Mouse (Mus musculus): Measurements from ENCODE around the gene Bcl6b. TPM values are rescaled to one million over a fixed set of nuclear protein-coding genes. Genes with fewer than 3 reads are reported as not detected.

Gene Bcl6b
- polyA plus RNA-seq, 1 experiment from 2014 or later: 7.5 TPM

DNA sequence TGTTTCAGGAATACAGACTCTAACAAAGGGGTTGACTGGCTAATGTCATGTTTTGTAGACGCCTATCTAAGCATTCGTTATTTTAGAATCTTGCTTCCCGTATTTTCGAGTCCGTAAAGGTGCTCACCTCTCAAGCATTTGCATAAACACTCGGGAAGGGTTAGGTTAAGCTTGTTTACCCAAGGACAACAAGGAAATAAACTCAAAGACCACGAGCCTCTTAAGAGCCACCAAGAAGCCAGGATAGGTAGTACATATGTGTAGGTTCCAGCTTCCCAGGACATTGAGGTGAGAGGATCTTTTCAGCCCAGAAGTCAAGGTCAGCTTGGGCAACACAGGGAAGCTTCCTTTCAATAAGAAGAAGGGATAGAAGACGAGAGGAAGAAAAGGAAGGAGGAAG is 30.5 kb downstream of the Bcl6b start:
- no peak for DNase-seq (ENCODE audit: low spot score)
- 85% methylated on average over 8 of the region's 8 CpGs for WGBS
- no peak overlapping the region for H3K4me3 ChIP-seq

DNA sequence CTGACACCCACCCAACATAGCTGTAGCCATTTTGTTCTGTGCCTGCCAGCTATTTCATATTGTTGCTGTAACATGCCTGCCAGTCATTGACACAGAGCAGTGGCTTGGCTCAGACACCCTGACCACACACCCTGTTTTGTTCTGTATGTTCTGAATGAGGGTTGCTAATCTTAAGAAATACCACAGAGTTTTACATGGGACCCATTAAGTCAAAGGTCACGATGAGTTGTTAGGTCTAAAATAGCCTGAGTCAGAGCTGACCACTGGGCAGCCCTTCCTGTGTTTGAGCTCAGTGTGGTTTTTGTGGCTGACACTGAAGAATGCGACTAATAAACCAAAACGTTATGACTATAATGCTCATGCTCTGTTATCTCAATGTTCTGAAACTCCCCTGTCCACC is 31.3 kb downstream of the Bcl6b start:
- H3K27me3 ChIP-seq (ENCODE audit: low read depth, poor library complexity, severe bottlenecking): no peaks in the 10 kb centered on the region
- no peaks in the 10 kb centered on the region for H3K9me3 ChIP-seq (replicated peaks)
- DNase-seq (ENCODE audit: low spot score): no peak
- H3K27ac ChIP-seq: no peak overlapping the region
- H3K4me1 ChIP-seq: peaks cover 6% of the 10 kb centered on the region; the same call in 1 of the 2 replicates
- H3K4me3 ChIP-seq: no peak overlapping the region
- 91% methylated on average over 3 of the region's 3 CpGs for WGBS
- H3K36me3 ChIP-seq: no peaks in the 10 kb centered on the region

More for the DNA sequence above, 30.5 kb downstream of the Bcl6b start:
- H3K36me3 ChIP-seq: no peaks in the 10 kb centered on the region
- no peak overlapping the region for H3K27ac ChIP-seq
- no peaks in the 10 kb centered on the region for H3K27me3 ChIP-seq (ENCODE audit: low read depth, poor library complexity, severe bottlenecking)
- peaks cover 6% of the 10 kb centered on the region; the same call in 1 of the 2 replicates for H3K4me1 ChIP-seq
- no peaks in the 10 kb centered on the region for H3K9me3 ChIP-seq (replicated peaks)

DNA sequence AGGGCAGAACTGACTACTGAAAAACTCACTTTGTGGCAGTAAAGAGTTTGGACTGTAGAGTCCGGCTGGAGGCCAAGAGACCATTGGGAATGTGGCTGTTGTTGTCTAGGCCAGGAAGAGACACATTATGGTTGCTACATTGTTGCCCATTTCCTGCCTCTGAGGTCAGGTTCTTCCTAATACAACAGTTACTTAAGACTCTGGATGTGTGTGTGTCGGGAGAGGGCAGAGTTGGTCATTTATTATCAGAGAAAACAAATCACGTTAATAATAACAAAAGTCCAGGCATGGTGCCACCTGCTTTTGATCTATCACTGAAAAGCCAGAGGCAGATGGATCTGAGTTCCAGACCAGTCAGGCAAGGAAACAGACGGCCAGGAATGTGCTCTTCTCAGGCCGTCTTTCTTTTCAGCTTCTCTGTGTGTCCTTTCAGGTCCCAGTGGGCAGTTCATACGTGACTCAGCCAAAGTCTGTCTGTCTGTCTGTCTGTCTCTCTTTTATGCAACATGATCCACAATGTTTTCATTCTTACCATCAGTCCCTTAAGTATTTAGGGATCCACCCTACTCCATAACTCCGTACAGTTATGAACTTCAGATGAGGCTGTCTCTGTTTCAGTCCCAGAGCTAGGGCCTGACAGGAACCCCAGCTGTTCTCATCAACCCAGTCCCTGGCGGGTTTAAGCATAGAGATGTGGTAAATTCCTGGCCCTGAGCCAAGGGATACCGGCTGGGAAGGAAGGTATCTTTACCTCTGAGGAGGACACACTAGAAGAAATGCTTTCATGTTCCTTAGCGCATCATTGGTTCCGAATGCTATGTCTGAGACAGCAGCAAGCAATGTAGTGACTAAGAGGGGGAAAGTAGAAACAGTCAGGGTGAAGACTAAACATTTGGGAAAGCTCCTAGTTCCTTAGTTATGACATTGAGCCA is 36.0 kb downstream of the Bcl6b start:
- no peaks in the 10 kb centered on the region for H3K36me3 ChIP-seq
- no peaks in the 10 kb centered on the region for H3K27me3 ChIP-seq (ENCODE audit: low read depth, poor library complexity, severe bottlenecking)
- H3K9me3 ChIP-seq (replicated peaks): no peaks in the 10 kb centered on the region
- H3K4me1 ChIP-seq: no peaks in the 10 kb centered on the region; the same call in none of the 2 replicates
- 66% methylated on average over 11 of the region's 11 CpGs for WGBS
- H3K4me3 ChIP-seq: no peak overlapping the region
- no peak for DNase-seq (ENCODE audit: low spot score)
- H3K27ac ChIP-seq: no peak overlapping the region

DNA sequence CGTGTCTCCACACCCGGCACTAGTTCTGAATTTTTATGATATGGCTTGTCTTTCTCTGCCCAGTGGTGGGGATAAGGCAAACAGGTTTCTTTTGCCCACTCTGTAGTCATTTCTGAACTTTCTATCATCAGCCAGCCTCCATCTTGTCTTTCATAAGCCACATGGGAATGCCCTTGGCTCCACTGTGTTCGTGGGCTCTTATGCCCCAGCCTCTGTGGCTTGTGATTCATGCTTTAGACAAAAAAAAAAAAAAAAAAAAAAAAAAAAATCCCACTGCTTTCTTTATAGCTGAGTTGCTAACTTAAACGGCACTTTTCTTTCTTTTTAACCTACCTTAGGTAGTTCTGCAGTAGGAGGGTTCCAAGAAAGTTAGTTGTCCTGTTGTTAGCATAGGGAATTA is 37.4 kb downstream of the Bcl6b start:
- WGBS: 82% methylated on average over 4 of the region's 4 CpGs
- H3K4me1 ChIP-seq: no peaks in the 10 kb centered on the region; the same call in none of the 2 replicates
- H3K9me3 ChIP-seq (replicated peaks): no peaks in the 10 kb centered on the region
- H3K27me3 ChIP-seq (ENCODE audit: low read depth, poor library complexity, severe bottlenecking): no peaks in the 10 kb centered on the region
- no peak overlapping the region for H3K4me3 ChIP-seq
- H3K36me3 ChIP-seq: no peaks in the 10 kb centered on the region
- H3K27ac ChIP-seq: no peak overlapping the region
- no peak for DNase-seq (ENCODE audit: low spot score)

DNA sequence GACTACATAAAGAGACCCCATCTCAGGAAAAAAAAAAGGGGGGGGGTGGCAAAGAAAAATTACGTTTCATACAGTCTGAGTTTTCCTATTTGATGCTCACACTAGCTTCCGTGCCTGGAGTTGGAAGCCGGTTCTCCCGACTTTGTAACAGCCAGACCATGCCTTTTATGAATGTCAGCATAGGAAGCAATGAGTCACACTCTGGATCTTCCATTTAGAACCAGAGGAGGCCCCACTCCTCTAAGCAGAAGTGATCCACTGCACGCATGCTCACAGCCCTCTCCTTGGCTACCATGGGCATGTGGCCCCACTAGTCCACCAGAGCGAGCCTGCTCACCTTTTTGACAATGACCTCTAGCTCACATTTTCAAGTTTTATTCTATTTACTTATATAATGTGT is 38.4 kb downstream of the Bcl6b start:
- H3K27me3 ChIP-seq (ENCODE audit: low read depth, poor library complexity, severe bottlenecking): no peaks in the 10 kb centered on the region
- no peaks in the 10 kb centered on the region; the same call in none of the 2 replicates for H3K4me1 ChIP-seq
- H3K4me3 ChIP-seq: no peak overlapping the region
- H3K27ac ChIP-seq: no peak overlapping the region
- H3K9me3 ChIP-seq (replicated peaks): no peaks in the 10 kb centered on the region
- WGBS: 90% methylated on average over 6 of the region's 6 CpGs
- H3K36me3 ChIP-seq: no peaks in the 10 kb centered on the region
- no peak for DNase-seq (ENCODE audit: low spot score)

DNA sequence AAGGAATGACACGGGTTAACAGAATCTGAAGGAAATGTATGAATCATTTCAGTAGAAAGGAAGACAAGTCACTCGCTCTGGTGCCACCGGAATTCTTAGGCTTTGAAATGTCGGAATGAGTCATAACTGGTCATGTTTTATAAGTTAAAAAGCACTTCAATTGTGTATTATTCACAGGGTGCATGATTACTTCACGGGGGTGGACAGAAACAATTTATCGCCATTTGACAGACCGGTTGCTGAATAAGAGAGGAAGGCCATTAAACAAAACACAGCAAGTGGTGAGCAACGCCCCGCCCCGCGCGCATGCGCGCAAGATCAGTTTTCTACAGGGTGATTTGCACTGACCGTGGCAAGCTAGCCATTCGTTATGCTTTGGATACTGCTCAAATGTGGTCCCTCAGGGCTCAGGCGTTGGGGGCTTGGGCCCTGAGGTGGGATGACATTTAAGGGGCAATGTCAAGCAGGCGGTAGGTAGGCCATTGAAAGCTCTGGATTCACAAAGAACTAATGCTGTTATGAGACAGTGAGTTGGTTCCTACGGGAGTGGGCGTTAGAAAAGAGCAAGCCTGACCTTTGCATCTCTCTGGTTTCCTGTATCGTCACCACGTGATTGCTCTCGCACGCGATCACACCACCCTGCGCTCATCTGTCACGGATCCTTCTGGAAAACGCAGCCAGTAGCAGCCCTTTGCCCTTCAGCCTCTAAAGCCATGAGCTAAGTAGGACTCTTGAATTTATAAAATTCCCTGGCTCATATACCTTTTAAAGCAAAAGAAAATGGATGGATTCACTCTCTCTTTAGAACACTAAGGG is 40.1 kb downstream of the Bcl6b start:
- Histone ChIP-seq H3K9me3 (replicated peaks) (no peaks in the 10 kb centered on the region), H3K4me3 (no peak overlapping the region), H3K4me1 (no peaks in the 10 kb centered on the region; the same call in none of the 2 replicates), H3K27me3 (ENCODE audit: low read depth, poor library complexity, severe bottlenecking) (no peaks in the 10 kb centered on the region), H3K27ac (no peak overlapping the region), H3K36me3 (no peaks in the 10 kb centered on the region)
- 87% methylated on average over 28 of the region's 28 CpGs for WGBS
- no peak for DNase-seq (ENCODE audit: low spot score)

DNA sequence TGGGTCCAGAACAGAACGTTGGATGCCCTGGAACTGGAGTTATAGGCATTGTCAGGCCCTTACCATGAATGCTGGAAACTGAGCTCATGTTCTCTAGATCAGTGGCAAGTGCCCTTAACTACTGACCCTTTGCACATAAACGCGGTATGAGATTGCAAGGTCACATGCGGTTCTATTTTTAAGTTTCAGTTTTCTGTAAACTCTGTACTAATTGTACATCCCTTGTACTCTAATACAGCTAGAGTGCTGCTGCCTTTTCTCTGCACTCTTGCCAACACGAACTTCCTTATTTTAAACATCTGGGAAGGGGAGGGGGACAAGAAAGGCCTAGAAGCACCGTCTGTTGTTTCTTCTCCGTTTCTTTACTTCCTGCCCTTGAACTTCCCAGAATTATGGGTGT is 44.5 kb downstream of the Bcl6b start:
- H3K9me3 ChIP-seq (replicated peaks): no peaks in the 10 kb centered on the region
- no peak for DNase-seq (ENCODE audit: low spot score)
- WGBS: 86% methylated on average over 7 of the region's 7 CpGs

DNA sequence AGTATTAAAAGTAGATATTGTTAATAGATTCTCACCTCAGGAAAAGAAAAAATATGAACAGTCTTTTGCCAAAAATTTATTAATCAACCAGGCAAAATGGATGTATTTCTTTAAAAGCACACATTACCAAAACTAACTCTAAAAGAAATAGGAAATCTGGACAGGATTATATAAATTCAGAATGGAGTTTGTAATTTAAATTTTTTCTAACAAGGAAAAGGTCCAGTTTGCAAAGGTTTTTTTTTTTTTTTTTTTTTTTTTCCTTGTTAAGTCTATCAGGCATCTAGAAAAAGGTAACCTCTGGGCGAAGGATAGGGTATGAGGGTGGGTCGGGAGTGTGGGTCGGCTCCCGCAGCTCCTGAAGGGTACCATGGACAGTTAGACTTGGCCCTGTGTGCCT is 49.1 kb downstream of the Bcl6b start:
- Histone ChIP-seq H3K36me3 (no peaks in the 10 kb centered on the region), H3K27ac (no peak overlapping the region), H3K4me3 (no peak overlapping the region), H3K27me3 (ENCODE audit: low read depth, poor library complexity, severe bottlenecking) (no peaks in the 10 kb centered on the region), H3K4me1 (no peaks in the 10 kb centered on the region), H3K9me3 (replicated peaks) (no peaks in the 10 kb centered on the region)
- whole genome bisulfite sequencing: 91% methylated on average over 4 of the region's 4 CpGs
- DNase-seq (ENCODE audit: low spot score): no peak

More for the DNA sequence above, 44.5 kb downstream of the Bcl6b start:
- no peaks in the 10 kb centered on the region for H3K36me3 ChIP-seq
- no peaks in the 10 kb centered on the region for H3K27me3 ChIP-seq (ENCODE audit: low read depth, poor library complexity, severe bottlenecking)
- no peak overlapping the region for H3K4me3 ChIP-seq
- no peaks in the 10 kb centered on the region for H3K4me1 ChIP-seq
- no peak overlapping the region for H3K27ac ChIP-seq

DNA sequence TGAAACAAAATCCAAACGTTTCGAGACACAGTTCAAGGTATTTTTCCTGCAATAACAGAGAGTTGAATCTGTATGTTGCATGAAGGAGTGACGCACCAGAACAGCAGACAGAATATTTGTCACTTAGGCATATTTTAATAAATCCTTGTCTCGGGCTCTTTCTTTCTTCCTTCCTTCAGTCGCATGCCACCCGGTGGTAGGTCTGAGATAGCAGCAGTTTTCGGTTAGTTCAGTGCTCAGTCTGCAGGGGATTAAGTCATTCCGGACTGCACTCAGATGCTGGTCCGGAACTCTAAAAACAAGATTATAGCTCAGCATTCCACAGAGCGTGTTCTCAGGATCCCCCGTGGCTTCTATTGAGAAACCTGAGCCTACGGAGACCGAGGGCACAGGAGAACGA is 50.2 kb downstream of the Bcl6b start:
- no peaks in the 10 kb centered on the region for H3K9me3 ChIP-seq (replicated peaks)
- no peaks in the 10 kb centered on the region for H3K36me3 ChIP-seq
- H3K4me3 ChIP-seq: no peak overlapping the region
- H3K4me1 ChIP-seq: no peaks in the 10 kb centered on the region
- 50% methylated on average over 14 of the region's 14 CpGs for WGBS
- H3K27me3 ChIP-seq (ENCODE audit: low read depth, poor library complexity, severe bottlenecking): no peaks in the 10 kb centered on the region
- no peak overlapping the region for H3K27ac ChIP-seq
- DNase-seq (ENCODE audit: low spot score): no peak

DNA sequence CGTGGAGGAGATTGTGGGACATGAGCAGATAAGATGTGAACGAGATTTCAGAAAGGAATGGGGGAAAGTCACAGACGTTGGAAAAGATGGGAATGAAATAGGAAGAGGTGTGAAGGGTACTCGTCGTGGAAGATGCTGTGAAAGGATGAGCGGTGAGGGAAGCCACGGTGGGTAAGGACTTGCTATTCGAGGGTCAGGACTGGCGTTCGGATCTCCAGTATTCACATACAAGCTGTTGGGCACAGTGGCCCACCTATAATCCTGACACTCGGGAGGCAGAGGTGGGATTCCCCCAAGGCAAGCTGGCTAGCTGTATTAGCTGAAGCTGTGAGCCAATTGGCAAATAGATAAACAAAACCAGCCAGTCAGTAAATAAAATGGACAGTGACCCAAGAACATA is 50.8 kb downstream of the Bcl6b start:
- WGBS: 79% methylated on average over 11 of the region's 11 CpGs
- H3K9me3 ChIP-seq (replicated peaks): no peaks in the 10 kb centered on the region
- no peak overlapping the region for H3K27ac ChIP-seq
- no peaks in the 10 kb centered on the region for H3K4me1 ChIP-seq
- no peaks in the 10 kb centered on the region for H3K36me3 ChIP-seq
- H3K4me3 ChIP-seq: no peak overlapping the region
- no peak for DNase-seq (ENCODE audit: low spot score)
- H3K27me3 ChIP-seq (ENCODE audit: low read depth, poor library complexity, severe bottlenecking): no peaks in the 10 kb centered on the region

DNA sequence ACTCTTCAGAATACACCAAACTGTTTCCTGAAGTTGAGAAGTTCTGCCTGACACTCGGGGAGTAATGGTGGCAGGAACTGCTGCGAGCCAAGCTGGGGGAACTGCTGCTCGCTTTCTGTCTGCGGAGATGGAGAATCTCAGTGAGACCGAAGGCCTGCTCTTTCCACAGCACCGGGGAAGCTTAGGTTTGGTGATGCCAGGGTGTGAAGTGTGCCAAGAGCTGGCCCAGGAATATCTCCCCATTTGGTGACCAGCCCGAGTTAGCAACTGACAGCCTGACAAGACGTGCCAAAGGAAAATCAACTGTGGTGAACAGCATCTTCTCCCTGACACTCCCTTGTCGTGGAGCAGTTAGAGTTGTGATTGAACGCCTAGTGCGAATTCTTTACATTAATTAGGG is 51.3 kb downstream of the Bcl6b start:
- 86% methylated on average over 11 of the region's 11 CpGs for WGBS

DNA sequence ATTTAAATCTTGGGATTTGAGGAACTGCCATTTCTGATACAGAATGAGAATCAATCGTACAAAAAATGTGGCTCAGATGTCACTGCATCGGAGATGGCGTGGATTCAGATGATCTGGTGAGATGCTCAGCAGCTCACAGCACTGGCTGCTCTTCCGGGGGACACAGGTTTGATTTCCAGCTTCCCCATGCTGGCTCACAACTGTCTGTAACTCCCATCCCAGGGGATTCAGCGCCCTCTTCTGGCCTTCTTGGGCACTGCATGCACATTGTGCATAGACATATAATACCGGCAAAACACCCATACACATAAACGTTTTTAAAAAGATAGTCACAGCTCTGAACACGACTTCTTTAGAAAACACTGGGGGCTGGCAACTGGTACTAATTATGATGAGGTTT is 52.0 kb downstream of the Bcl6b start:
- no peak for DNase-seq (ENCODE audit: low spot score)
- Histone ChIP-seq H3K27ac (no peak overlapping the region), H3K4me3 (no peak overlapping the region), H3K9me3 (replicated peaks) (no peaks in the 10 kb centered on the region), H3K4me1 (no peaks in the 10 kb centered on the region), H3K27me3 (ENCODE audit: low read depth, poor library complexity, severe bottlenecking) (no peaks in the 10 kb centered on the region), H3K36me3 (no peaks in the 10 kb centered on the region)
- WGBS: 76% methylated on average over 8 of the region's 8 CpGs

More for the DNA sequence above, 51.3 kb downstream of the Bcl6b start:
- DNase-seq (ENCODE audit: low spot score): no peak
- H3K4me3 ChIP-seq: no peak overlapping the region
- no peak overlapping the region for H3K27ac ChIP-seq
- no peaks in the 10 kb centered on the region for H3K27me3 ChIP-seq (ENCODE audit: low read depth, poor library complexity, severe bottlenecking)
- H3K9me3 ChIP-seq (replicated peaks): no peaks in the 10 kb centered on the region
- H3K36me3 ChIP-seq: no peaks in the 10 kb centered on the region
- no peaks in the 10 kb centered on the region for H3K4me1 ChIP-seq

DNA sequence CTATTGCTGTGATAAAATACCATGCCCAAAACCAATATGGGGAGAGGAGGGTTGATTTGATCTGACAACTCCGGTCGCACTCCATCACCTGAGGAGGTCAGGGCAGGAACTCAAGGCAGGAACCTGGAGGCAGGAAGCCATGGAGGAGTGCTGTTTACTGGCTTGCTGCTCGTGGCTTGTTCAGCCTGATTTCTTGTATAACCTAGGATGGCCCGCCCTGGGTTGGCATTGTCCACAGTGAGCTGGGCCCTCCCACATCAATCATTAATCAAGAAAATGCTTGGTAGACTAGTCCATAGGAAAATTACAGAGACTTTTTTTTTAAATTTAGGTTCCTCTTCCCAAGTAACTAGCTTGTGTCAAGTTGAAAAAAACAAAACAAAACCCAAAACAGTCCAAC is 55.1 kb downstream of the Bcl6b start:
- 79% methylated on average over 4 of the region's 4 CpGs for WGBS
- H3K4me1 ChIP-seq: no peaks in the 10 kb centered on the region
- H3K36me3 ChIP-seq: no peaks in the 10 kb centered on the region
- no peaks in the 10 kb centered on the region for H3K27me3 ChIP-seq (ENCODE audit: low read depth, poor library complexity, severe bottlenecking)
- no peak for DNase-seq (ENCODE audit: low spot score)
- H3K27ac ChIP-seq: no peak overlapping the region
- no peaks in the 10 kb centered on the region for H3K9me3 ChIP-seq (replicated peaks)
- no peak overlapping the region for H3K4me3 ChIP-seq

Measured in limb, embryonic 10.5 days (tissue).